Mouse (Mus musculus): Measurements from ENCODE around the gene Gm28374. TPM values are rescaled to one million over a fixed set of nuclear protein-coding genes. Genes with fewer than 3 reads are reported as not detected.
"Not testable (repeated sequence)": the region's sequence is repeated elsewhere in the genome, so short reads cannot be mapped to it uniquely, and the experiment has no call there.

Gene Gm28374
- 0.32 and 0.72 TPM in 2 replicates for polyA plus RNA-seq (2015; fragmentation: Nextera tagmentation; extraction: Ambion mirVana)

DNA sequence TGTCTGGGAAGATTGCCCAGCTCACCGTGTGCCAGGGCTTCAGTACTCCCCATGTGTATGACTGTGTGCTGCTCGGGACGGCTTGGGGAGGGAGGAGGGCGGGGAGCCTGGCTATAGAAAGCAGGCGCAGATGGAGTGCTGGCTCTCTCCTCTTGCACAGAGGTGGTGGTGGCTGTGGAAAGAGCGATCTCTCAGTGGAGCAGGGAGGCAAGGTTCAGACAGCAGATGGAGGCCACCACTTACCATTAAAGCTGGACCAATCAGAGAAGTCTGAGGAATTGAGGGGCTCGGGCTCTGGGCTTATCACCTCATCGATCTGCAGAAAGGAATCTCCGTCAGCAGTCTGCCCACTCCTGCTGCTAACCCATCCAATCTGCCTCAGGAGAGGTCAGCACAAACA is at the start of gene Gm28374:
Gene Gm28374 (minus strand): TSS at position 101 of the 400 bp plus-strand sequence.
- ATAC-seq: no peak
- DNase-seq: no peak
- H3K4me3 ChIP-seq (ENCODE audit: low read depth, low read length): no peak within 1 kb of the TSS
- H3K4me2 ChIP-seq (ENCODE audit: low read depth, low read length): no peak within 1 kb of the TSS
- TF ChIP-seq CTCF (IDR thresholded peaks at IDR 0.05; ENCODE audit: low read depth): no peak
- TF ChIP-seq EP300 (IDR thresholded peaks at IDR 0.05; ENCODE audit: low read depth): no peak
- no peak within 1 kb of the TSS for H3K9ac ChIP-seq (replicated peaks)
- H3K27me3 ChIP-seq (ENCODE audit: insufficient read depth, low read length): no peaks in the 10 kb centered on the region
- H3K27ac ChIP-seq (ENCODE audit: low read depth): no peak within 1 kb of the TSS
- H3K4me1 ChIP-seq (ENCODE audit: insufficient read depth): peaks cover 28% of the 10 kb centered on the region
- no peaks in the 10 kb centered on the region for H3K9me3 ChIP-seq (ENCODE audit: low read length)
- peaks cover 36% of the 10 kb centered on the region for H3K36me3 ChIP-seq (replicated peaks; ENCODE audit: insufficient read depth, low read length)
- WGBS (ENCODE audit: insufficient replicate concordance): 76% methylated on average over 9 of the region's 9 CpGs

DNA sequence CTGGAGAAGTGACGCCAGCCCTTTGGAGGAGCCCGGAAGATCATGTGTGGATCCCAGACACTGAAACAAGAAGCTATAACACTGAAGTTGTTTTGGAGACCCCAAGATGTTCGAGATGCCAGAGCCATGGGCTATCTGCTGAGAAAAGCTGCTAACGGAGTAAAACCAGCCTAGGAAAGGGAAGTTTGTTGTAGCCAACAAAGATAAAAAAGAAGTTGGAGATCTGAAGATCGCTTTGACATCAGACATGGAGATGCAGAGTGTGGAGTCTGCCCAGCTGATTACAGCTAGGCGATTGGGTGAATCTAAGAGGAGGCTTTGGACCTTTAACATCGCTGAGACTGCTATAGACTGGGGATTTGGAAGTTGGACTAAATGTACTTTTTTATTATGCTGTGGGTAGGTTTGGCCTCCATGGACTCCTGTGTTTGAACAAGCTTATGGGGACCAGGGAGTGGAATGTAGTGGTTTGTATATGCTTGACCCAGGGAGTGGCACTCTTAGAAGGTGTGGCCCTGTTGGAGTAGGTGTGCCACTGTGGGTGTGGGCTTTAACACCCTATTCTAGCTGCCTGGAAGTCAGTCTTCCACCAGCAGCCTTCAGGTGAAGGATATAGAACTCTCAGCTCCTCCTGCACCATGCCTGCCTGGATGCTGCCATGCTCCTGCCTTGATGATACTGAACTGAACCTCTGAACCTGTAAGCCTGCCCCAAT is 48.5 kb upstream of the Gm28374 start:
- H3K9ac ChIP-seq (replicated peaks); DNase-seq; H3K36me3 ChIP-seq (replicated peaks; ENCODE audit: insufficient read depth, low read length); H3K27ac ChIP-seq (ENCODE audit: low read depth); H3K4me3 ChIP-seq (ENCODE audit: low read depth, low read length); H3K27me3 ChIP-seq (ENCODE audit: insufficient read depth, low read length); H3K9me3 ChIP-seq (ENCODE audit: low read length); ATAC-seq: not testable (repeated sequence)
- H3K4me2 ChIP-seq (ENCODE audit: low read depth, low read length): peak overlapping the region; percentile 60; the same call in 1 of the 2 replicates
- 69% methylated on average over 7 of the region's 7 CpGs for WGBS (ENCODE audit: insufficient replicate concordance)
- H3K4me1 ChIP-seq (ENCODE audit: insufficient read depth): peaks cover 33% of the 10 kb centered on the region

DNA sequence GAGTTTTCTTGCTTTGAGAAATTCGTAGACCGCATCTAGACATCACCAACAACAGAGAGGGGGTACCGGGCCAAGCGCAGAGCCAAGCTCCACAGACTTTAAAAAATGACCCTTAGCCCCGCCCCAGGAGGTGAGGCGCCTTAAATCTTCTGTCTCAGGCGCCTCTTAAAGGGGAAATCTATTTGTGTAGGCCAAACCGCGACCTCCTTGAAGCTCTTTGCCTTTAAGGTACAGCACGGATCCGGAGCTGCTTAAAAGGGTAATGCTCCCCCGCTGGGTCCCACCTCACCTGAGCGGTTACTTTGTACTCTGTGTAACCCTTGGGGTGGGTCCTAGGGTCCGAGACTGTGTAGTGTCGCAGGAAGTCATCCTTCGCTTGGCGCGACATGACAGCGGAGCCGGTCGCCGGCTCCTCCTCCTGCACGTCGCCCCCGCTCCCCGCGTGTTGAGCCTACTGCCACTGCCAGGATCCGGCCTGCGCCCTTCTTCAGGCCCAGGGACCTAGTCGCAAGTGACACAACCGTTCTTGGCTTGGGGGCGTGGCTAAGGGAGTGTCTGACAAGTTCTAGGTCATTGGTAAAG is 45.8 kb upstream of the Gm28374 start, which contains the start of gene Snx15:
Gene Snx15 (minus strand): TSS at position 545 of the 582 bp plus-strand sequence.
- TF ChIP-seq EP300 (IDR thresholded peaks at IDR 0.05; ENCODE audit: low read depth): peak; percentile 79
- TF ChIP-seq CTCF (IDR thresholded peaks at IDR 0.05; ENCODE audit: low read depth): no peak
- Histone ChIP-seq H3K27ac (ENCODE audit: low read depth) (peak within 1 kb of the TSS; percentile 90), H3K36me3 (replicated peaks; ENCODE audit: insufficient read depth, low read length) (no peaks in the 10 kb centered on the region), H3K4me1 (ENCODE audit: insufficient read depth) (peaks cover 22% of the 10 kb centered on the region), H3K4me3 (ENCODE audit: low read depth, low read length) (peak within 1 kb of the TSS; percentile 54), H3K4me2 (ENCODE audit: low read depth, low read length) (peak within 1 kb of the TSS; percentile 74), H3K9me3 (ENCODE audit: low read length) (no peaks in the 10 kb centered on the region), H3K27me3 (ENCODE audit: insufficient read depth, low read length) (no peaks in the 10 kb centered on the region), H3K9ac (replicated peaks) (peak within 1 kb of the TSS; percentile 66)
- DNase-seq: peak; percentile 96
- ATAC-seq: peak; percentile 92
- under 1% methylated on average over 32 of the region's 32 CpGs for WGBS (ENCODE audit: insufficient replicate concordance)

DNA sequence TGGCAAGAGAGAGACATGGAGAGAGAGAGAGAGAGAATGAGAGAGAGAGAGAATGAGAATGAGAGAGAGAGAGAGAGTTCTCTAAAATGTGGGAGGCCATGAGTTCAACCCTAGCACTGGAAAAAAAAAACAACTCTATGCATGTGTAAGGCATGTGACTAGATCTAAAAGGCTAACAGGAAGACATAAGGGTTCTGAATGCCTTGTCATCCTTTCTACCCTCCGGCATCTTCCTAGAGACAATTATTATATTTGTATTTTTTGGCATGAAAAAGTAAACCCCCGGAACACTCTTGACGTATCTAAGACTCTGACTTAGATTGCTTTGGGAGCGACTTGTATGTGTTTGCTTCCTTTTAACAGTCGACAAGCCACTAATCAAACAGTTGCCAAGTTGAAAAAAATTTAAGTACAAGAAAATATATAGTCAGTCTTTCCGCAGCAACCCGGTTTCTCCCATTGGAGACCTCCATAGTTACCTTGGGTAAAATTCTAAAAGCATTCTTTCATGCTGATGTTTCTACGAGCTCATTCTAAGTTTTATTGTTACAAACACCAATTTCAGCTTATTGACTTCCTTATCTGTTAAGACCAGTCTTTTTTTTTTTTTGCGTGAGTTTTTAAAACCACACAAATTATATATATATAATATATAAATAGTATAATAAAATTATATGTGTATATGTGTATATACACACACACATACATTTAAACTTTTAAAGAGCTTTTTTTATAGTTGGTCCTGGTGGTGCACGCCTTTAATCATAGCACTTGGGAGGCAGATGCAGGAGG is 44.9 kb upstream of the Gm28374 start:
- no peaks in the 10 kb centered on the region for H3K27me3 ChIP-seq (ENCODE audit: insufficient read depth, low read length)
- WGBS (ENCODE audit: insufficient replicate concordance): 64% methylated on average over 10 of the region's 10 CpGs
- DNase-seq (no peak), ATAC-seq (no peak)
- peak overlapping the region; percentile 54 for H3K4me3 ChIP-seq (ENCODE audit: low read depth, low read length)
- H3K9me3 ChIP-seq (ENCODE audit: low read length): no peaks in the 10 kb centered on the region
- no peaks in the 10 kb centered on the region for H3K36me3 ChIP-seq (replicated peaks; ENCODE audit: insufficient read depth, low read length)
- peak overlapping the region; percentile 90 for H3K27ac ChIP-seq (ENCODE audit: low read depth)
- H3K9ac ChIP-seq (replicated peaks): peak overlapping the region; percentile 66
- H3K4me2 ChIP-seq (ENCODE audit: low read depth, low read length): peak overlapping the region; percentile 74
- peaks cover 18% of the 10 kb centered on the region for H3K4me1 ChIP-seq (ENCODE audit: insufficient read depth)
- TF ChIP-seq CTCF (IDR thresholded peaks at IDR 0.05; ENCODE audit: low read depth) (no peak), EP300 (IDR thresholded peaks at IDR 0.05; ENCODE audit: low read depth) (no peak)

DNA sequence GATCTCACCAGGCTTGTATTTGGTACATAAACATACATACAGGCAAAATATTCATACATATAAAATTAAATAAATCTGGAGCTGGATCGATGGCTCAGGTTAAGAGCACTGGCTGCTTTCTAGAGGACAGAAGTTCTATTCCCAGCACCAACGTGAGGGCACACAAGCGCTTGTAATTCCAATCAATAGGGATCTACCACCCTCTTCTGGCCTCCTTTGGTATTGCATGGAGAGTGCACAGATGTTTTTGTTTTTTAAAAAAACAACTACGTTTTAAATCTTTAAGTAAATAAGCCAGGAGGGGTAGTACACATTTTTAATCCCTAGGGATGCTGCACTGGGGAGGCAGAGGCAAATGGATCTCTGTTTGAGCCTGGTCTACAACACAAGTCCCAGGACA is 44.2 kb upstream of the Gm28374 start:
- peaks cover 14% of the 10 kb centered on the region for H3K4me1 ChIP-seq (ENCODE audit: insufficient read depth)
- H3K36me3 ChIP-seq (replicated peaks; ENCODE audit: insufficient read depth, low read length): no peaks in the 10 kb centered on the region
- H3K4me2 ChIP-seq (ENCODE audit: low read depth, low read length): peak overlapping the region; percentile 74
- ATAC-seq (no peak), DNase-seq (peak; percentile 74)
- H3K27ac ChIP-seq (ENCODE audit: low read depth): peak overlapping the region; percentile 52; the same call in 1 of the 2 replicates
- no peaks in the 10 kb centered on the region for H3K27me3 ChIP-seq (ENCODE audit: insufficient read depth, low read length)
- H3K9ac ChIP-seq (replicated peaks): no peak overlapping the region
- WGBS (ENCODE audit: insufficient replicate concordance): 17% methylated on average over 4 of the region's 4 CpGs
- H3K9me3 ChIP-seq (ENCODE audit: low read length): no peaks in the 10 kb centered on the region
- peak overlapping the region; percentile 54; the same call in 1 of the 2 replicates for H3K4me3 ChIP-seq (ENCODE audit: low read depth, low read length)
- TF ChIP-seq EP300 (IDR thresholded peaks at IDR 0.05; ENCODE audit: low read depth): no peak
- peak; percentile 91 for TF ChIP-seq CTCF (IDR thresholded peaks at IDR 0.05; ENCODE audit: low read depth)

DNA sequence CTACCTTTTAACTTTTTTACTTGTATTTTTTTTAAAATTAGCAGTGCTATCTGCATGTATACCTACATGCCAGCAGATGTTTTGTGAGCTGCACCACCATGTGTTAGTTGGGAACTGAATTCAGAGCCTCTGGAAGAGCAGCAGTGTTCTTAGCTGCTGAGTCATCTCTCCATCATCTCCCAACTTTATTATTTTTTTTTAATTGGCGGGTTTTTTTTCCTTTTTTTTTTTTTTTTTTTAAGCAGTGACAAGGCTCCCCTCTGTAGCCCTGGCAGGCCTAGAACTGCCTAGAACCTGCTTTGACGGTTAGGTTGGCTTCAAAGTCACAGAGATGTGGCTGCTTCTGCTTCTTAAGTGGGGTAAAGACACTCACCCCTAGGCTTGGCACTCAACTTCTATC is 42.8 kb upstream of the Gm28374 start:
- H3K9ac ChIP-seq (replicated peaks): no peak overlapping the region
- H3K27me3 ChIP-seq (ENCODE audit: insufficient read depth, low read length): no peaks in the 10 kb centered on the region
- no peak overlapping the region for H3K4me2 ChIP-seq (ENCODE audit: low read depth, low read length)
- H3K36me3 ChIP-seq (replicated peaks; ENCODE audit: insufficient read depth, low read length): peaks cover 7% of the 10 kb centered on the region; the same call in 1 of the 2 replicates
- TF ChIP-seq EP300 (IDR thresholded peaks at IDR 0.05; ENCODE audit: low read depth) (no peak), CTCF (IDR thresholded peaks at IDR 0.05; ENCODE audit: low read depth) (no peak)
- H3K4me3 ChIP-seq (ENCODE audit: low read depth, low read length): no peak overlapping the region
- H3K27ac ChIP-seq (ENCODE audit: low read depth): no peak overlapping the region
- no peak for ATAC-seq
- DNase-seq: no peak
- peaks cover 5% of the 10 kb centered on the region for H3K4me1 ChIP-seq (ENCODE audit: insufficient read depth)
- 62% methylated on average over 2 of the region's 2 CpGs for WGBS (ENCODE audit: insufficient replicate concordance)
- no peaks in the 10 kb centered on the region for H3K9me3 ChIP-seq (ENCODE audit: low read length)
